Mouse (Mus musculus): ENCODE data around the gene Blvra. TPM values are rescaled to one million over a fixed set of nuclear protein-coding genes. Genes with fewer than 3 reads are reported as not detected.
A peak's percentile ranks its signal among the peaks of the same experiment; 100 is the strongest.
"Not testable (repeated sequence)": the region's sequence is repeated elsewhere in the genome, so short reads cannot be mapped to it uniquely, and the experiment has no call there.

Gene Blvra
- total RNA-seq (2021) = 10 to 100 TPM; 17.7 TPM

DNA sequence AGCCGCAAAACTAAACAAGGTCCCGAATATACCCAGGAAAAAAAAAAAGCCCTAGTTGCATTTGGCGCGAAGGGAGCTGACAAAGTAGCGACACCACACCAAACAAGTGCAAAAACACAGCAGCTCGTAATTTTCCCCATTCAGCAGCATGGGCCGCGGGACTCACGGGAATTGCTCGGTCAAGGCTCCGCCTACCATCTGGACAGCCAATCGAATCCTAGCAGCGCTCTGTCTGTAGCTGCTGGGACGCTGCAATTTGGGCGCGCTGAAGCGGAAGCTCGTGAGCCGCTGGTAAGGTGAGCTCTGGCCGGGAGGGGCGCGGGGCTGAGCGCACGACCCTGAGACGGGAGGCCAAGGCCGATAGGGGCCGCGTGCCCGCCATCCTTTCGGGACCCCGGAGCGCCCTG lies at the start of gene Blvra:
Blvra (plus strand) TSS at position 231 of the 407 bp plus-strand sequence.
- DNase-seq = peak; percentile 91
- intact Hi-C loops (cut with DNase I) = no loop called here

DNA sequence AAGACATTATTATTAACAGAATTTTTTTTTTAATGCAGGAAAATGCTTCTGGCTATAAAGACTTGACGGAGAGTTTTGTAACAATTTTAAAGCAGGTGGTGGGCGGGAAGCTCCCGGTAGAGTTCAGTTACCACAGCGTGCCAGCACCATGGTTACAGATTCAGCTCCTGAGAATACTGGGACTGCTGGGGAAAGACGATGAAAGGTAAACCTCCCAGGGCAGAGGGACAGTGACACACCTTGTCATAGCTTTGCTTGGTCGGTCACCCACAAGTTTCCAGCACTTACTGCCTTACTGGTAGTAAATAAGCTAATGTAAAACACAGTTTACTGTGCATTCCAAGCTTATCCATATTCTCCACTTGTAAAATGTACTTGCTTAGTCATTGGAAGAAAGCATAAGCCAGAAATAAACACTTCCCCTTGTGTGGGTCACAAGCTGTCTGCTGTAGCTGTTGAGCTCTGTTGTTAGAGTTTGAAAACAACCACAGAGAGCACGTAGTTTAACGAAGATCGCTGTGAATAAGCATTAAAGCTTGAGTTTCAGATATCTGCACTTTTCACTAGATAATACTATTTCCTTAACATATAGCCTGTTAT lies 35.4 kb upstream of the Blvra start:
- intact Hi-C loops (cut with DNase I) = no loop called here
- no peak for DNase-seq

DNA sequence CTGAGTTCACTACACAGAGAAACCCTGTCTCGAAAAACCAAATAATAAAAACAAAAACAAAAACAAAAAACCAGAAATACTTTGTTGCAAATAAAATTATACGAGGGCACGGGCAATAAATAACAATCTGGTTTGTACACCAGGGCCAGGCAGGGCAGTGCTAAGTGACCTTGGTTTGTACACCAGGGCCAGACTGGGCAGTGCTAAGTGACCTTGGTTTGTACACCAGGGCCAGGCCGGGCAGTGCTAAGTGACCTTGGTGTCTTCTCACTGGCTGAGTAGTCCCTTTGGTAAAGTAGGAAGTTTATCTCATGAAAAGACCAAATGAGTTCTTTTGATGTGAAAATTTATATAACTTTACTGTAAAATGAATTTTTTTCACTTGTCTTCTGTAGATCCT lies 33.2 kb upstream of the Blvra start:
- intact Hi-C loops (cut with DNase I) = no loop called here
- DNase-seq = no peak

DNA sequence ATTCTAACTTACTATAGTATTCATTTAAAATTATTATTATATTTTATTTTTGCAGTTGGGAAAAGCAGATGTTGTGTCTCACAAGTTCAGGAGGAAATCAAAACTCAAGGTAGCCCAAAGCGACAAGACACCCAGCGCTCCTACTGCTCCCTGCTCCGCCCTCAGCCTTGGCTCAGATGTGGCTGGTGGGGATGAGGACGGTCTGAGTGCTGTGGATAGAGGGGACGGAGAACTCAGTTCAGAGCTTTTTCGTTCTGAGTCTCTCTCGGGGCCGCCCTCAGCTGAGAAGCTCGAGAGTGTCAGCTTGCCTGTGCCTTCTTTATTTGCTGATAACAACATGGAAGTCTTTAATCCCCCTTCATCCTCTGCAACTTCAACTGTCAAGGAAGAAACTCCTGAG lies 9.0 kb upstream of the Blvra start:
- DNase-seq = no peak
- intact Hi-C loops (cut with DNase I) = loop anchor here (10.0 kb wide), 1 partner anchor 153 kb away; no protein-coding TSS in a partner anchor

DNA sequence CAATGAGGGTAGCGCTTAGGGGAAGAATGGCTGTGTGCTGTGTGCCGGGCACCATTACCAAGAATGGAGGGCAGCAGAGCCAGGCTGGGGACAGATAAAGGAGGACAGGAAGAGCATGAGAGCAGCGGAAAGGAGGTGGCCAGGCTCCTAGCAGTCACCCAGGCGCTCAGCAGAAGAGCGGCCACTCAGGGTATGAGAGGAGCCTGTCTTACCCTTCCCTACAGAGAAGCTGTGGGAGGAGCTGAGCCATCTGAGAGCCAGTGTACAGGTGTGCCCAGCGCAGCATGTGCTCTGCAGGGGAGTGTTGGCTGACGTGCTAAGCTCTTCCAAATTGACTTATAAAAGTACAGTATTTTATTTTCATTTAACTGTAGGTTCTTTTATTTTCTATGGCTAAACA lies 1.7 kb upstream of the Blvra start:
- no peak for DNase-seq
- intact Hi-C loops (cut with DNase I) = loop anchor here (10.0 kb wide), 1 partner anchor 146 kb away; no protein-coding TSS in a partner anchor

DNA sequence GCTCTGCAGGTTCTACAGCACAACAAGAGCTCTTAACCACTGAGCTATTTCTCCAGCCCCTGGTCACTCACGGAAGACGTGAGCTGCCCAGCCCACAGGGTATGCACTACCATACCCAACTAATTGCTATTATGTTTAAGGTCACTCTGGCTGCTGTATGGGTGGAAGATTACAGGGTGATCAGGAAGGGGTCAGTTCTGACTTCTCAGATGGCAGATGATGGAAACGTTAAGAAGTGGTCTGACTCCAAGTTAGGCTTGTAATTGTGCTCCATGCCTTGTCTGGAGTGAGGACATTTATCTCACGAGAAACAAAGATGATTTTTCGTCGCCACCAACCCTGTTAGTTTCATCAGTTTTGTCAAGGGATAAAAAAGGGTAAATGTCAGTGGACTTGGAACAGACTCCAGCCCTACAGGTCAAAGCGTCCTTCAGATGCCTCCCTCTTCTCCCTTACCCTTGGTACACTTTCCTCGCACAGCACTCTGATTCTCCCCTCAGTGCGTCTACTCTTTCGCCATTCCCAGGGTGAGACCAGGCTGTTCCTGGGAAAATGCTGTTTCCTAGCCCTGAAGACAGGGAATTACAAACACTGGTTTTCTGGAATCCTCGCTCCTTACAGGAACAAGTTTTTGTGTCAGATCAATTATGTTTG lies 557 bp upstream of the Blvra start:
- DNase-seq = no peak
- intact Hi-C loops (cut with DNase I) = loop anchor here (10.0 kb wide), 1 partner anchor 145 kb away; no protein-coding TSS in a partner anchor

DNA sequence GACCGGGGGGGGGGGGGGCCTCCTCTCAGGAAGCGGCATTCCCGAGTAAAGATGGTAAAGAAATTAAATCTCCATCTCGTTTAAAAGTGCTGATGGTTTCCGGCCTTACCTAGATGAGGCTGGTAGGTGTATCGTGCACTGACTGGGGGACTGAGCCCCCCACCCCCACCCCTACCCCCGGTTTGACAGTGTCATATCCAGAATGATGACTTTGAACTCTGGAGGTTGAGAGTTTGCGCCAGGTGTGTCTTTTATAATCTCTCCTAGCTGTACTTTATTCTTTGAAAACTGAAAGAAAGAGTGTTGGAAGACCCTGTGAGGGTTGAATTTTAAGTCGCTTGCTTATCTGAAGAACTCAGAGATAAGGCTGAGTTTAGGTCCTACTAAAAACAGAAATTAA lies 414 bp downstream of the Blvra start:
- intact Hi-C loops (cut with DNase I) = no loop called here
- DNase-seq = no peak

DNA sequence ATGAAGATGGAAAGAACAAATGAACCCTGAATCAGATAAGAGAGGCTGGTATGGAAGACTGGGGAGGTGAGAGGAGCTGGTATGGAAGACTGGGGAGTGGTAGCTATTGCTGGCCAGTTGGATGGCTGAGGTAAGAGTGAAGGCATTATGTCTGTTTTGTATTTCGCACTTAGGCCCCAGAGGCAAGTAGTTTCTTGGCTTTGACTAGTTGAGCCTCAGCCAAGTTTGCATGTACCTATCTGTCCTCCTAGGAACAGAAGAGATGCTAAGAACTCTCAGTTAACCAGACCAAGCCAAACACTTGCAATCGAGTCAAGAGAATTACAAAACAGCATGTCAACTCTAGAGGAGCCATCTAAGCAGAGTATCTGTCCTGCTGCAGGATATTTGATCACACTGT lies 3.7 kb downstream of the Blvra start:
- intact Hi-C loops (cut with DNase I) = no loop called here
- no peak for DNase-seq

DNA sequence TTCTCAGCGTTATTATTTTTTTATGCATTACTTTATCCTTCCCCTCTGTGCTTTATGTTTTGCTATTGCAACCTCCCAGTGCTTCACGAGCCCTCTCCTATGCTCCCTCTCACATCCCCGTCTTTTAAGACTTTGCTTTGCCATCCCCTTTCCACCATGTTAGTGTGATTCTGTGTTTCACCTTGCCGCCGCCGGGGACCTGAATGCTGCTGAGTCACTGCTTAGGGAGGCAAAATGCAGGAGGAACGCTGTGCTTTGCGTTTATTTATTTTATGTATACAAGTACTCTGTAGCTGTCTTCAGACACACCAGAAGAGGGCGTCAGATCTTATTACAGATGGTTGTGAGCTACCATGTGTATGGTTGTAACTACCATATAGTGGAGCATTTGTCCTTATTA lies 7.1 kb downstream of the Blvra start:
- intact Hi-C loops (cut with DNase I) = no loop called here
- DNase-seq = no peak

DNA sequence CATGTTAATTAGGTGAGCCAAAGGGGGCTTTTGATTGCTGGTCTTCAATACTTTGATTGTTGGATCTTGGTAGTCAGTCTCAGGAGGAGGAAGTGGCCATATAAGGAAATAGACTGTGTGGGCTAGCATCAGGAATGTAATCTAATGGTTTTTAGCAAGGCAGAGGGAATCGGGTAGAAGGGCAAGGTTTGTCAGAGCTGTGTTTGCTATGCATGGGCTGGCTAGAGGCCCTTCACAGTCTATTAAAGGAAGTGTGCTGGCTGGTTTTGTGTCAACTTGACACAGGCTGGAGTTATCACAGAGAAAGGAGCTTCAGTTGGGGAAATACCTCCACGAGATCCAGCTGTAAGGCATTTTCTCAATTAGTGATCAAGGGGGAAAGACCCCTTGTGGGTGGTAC lies 8.6 kb downstream of the Blvra start:
- intact Hi-C loops (cut with DNase I); DNase-seq: not testable (repeated sequence)

DNA sequence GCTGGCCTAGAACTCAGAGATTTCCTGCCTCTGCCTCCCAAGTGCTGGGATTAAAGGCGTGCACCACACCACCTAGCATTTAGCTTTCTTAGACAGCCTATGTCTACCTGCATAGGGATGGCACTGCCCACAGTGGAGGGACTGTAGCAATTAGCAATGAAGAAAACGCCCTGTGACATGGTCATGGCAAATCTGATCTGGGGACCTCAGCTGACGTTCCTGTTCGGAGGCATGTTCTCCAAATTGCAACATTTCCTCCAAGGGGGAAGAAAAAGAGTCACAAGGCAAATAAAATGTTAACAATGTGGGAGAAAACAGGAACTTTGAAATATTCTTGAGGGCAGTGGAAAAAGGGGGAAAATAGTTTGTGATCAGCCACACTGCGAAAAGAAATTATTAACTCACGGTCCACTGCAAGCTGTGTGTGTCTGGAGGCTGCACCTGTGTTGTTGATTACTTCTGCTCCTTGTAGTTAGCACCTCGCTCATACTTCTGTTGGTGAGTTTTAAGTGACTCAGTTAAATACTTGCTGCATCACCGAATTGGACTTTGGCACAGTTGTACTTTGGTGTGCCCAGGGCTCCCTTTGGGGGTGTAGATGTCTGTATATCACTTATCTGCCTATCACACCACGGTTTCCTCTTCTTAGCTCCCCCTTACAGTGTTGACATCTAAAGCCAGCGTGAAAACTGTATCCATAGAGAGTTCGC lies 9.6 kb downstream of the Blvra start:
- intact Hi-C loops (cut with DNase I) = no loop called here

DNA sequence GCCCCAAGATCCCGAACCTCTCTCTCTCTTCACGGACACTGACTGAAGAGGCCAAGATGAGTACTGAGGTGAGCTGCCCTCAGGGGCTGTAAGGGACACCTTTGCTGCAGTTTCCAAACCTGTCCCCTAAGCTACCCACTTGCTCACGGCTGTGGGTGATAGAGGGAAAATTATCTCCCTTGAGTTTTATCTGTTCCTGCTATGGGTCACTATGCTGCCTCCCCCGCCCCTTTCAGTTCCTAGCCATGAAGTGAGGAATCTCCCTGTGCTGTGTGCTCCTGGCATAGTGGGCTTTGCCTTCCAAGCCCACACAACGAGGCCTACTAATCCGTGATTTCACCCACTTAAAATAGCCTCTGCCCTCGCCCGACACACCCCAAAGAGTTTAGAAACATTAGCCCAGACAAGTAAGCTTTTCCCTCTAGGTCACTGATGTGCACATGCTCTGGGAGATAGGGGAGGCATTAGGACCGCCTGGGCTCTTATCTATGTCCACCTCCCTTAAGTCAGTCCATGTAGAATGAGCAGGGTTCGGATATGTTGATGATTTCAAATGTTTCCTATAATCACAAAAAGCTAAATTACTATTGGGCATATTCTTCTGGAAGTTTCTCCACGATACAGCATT lies 10.2 kb downstream of the Blvra start:
- intact Hi-C loops (cut with DNase I) = no loop called here
- DNase-seq = no peak

More for the DNA sequence above, 9.6 kb downstream of the Blvra start:
- DNase-seq = no peak

DNA sequence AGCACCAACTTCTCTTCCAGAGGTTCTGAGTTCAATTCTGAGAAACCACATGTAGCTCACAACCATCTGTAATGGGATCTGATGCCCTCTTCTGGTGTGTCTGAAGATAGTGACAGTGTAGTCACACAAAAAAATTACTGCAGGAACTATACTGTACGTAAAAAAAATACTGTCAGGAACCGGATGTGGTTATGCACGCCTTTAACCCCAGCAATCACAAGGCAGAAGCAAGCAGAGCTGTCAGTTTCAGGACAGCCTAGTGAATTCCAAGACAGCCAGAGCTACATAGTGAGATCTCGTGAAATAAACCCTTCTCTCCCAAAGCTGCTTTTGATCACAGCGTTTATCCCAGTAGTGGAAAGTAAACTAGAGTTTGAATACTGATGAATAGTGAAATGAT lies 15.8 kb downstream of the Blvra start:
- intact Hi-C loops (cut with DNase I) = no loop called here
- DNase-seq = no peak

DNA sequence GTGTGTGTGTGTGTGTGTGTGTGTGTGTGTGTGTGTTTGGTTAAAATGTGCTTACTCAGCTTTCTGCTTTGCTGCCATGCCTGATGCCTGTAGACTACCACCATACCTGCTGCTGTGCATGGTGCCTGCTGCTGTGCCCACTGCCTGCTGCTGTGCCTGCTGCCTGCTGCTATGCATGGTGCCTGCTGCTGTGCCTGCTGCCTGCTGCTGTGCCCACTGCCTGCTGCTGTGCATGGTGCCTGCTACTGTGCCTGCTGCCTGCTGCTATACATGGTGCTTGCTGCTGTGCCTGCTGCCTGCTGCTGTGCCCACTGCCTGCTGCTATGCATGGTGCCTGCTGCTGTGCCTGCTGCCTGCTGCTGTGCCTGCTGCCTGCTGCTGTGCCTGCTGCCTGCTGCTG lies 19.7 kb downstream of the Blvra start:
- DNase-seq; intact Hi-C loops (cut with DNase I): not testable (repeated sequence)

DNA sequence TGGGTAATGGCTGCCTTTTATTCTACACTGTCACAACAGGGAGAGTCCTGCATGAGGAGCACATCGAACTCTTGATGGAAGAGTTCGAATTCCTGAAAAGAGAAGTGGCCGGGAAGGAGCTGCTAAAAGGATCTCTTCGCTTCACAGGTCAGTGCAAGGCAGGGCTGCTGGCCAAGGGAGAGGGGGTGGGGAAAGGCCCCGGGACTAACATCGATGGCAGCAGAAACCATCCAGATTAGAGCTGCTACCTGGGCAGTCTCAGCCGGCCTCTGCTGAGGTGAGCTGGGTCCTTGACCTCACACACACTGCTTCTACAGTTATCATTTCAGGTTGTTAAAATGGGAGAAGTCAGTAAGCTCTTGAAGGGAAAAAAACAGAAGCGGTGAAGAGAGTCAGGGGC lies 21.5 kb downstream of the Blvra start:
- DNase-seq = no peak
- intact Hi-C loops (cut with DNase I) = no loop called here

DNA sequence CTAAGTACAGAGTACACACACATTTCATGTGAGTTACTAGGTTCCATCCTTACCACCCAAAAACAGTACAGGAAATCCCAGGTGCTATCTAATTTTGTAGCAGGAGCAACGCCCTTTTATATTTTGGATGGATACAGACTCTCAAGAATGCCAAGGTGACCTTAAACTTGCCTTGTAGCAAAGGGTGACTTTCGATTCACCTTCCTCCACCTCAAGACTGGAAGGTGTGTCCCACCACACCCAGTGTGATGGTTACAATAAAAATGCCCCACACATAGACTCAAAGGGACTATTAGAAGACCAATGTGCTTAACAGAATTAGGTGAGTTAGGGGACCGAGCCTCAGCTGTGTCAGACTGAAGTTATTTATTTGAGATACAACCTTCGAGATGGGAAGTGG lies 38.5 kb downstream of the Blvra start:
- DNase-seq = no peak
- intact Hi-C loops (cut with DNase I) = no loop called here

DNA sequence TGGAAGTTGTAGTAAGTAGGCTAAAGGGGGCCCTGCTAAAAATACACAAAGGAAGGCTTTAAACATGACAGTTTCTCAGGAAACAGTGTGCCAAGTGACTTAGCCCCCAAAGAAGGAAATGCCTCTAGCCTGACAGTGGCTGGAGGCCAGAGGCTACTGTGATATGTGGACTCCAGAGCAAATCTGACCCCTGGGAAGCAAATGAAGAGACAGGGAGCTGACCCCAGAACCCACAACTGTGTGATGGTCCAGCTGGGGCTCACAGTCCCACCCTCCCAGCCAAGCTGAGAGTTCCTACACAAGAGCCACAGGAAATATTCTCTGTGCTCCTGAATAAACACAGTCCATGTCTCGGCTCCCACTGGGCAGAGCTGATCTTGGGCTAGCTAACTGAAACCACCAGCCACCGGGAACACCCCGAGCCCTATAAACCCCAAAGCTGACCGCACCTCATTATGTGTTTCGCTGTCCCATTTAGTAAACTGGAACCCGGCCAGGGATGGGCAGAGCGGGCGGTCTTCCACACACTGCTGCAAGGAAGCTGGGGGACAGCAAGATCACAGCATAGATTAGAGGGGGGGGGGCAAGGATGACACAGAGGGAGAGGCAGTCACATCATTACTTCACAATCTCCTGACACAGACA lies 51.2 kb downstream of the Blvra start:
- intact Hi-C loops (cut with DNase I) = no loop called here
- peak; percentile 11 for DNase-seq

DNA sequence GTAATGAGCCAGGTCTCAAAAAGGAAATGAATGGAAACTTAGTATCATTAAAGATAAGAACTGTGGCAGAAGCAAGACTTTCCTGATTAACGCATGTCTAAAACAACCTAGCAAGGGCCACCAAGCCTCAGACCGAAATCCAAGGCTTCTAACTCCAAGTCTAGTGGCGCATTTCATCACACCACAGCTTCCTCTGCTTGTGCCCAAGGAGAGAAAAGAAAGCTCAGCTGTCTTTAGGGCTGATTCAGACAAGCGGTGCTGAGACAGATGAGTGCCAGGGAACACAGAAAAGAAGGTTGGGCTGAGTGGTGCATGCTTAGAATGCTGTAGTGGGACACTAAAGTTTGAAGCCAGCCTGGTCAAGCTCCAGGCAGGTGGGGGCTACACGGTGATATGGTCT lies 58.5 kb downstream of the Blvra start:
- no peak for DNase-seq
- intact Hi-C loops (cut with DNase I) = no loop called here

DNA sequence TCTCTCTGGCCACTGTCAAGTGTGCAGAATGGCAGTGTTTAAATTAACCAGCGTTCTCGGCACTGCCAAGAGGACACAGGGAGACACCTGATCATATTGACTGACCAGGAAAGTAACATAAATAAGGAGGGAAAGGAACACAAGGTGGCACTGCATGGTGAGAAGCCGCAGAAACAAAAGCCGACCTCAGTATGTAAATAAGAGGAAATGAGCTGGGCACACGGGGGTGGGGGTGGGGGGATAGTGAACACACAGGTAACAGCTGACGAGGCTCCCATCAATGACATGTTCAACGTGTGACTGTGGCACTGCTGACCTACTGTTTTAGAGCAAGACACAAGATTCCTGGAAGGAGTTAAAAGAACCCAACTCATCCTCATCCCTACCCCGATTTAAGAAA lies 60.9 kb downstream of the Blvra start:
- no peak for DNase-seq
- intact Hi-C loops (cut with DNase I) = no loop called here

DNA sequence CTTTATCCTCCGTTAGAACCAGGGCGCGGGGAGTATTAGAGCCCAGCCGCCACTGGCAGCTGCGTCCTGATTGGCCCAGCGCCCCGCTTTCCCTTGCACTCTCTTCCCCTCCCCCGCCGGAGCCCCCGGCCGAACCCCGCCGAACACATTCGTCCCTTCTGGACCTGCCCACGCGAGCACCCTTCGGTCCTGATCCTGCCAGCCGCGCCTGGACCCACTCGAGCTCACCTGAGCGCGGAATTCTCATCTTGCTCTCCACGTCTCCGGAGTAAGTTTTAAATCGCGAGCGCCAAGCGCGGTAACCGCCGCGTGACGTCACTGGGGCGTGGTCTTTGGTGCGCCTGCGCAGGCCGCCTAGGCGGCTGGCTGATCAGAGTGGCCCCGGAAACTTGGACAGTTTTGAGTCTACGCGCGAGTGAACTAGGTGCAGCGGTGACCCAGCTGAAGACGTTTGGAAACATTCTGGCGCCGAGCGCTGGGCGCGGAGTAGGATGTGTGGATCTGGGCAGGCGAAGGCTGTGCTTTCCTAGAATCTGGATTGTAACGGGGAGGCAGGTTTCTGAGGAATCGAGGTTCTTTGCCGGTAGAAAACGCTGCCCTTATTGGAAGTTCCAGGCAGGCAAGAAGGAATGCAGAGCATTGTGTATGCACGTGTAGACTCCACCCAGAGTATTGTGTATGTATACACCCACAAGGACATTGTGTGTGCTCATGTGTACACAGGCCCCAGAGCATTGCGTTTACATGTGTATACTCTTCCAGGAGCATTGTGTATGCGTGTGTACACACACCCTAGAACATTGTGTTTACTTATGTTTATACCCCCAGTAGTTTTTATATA lies 63.4 kb downstream of the Blvra start, which contains the start of gene Ncaph:
Ncaph (minus strand) TSS at position 334 of the 841 bp plus-strand sequence.
- peak; percentile 93 for DNase-seq
- intact Hi-C loops (cut with DNase I) = no loop called here

Measured in left cerebral cortex, postnatal 4 days (tissue).